Mouse (Mus musculus) frontal cortex, postnatal 25 days (tissue): Measurements from ENCODE around the gene Syt8.
A peak's percentile ranks its signal among the peaks of the same experiment; 100 is the strongest.
"Not testable (repeated sequence)": the region's sequence is repeated elsewhere in the genome, so short reads cannot be mapped to it uniquely, and the experiment has no call there.

Experiments used
- DNase-seq, 2 experiments: peaks; one replicate each; pipeline ENCODE4 v3.0.0; 2022; ENCODE audit warnings: low spot score in 2 of 2

Gene Syt8

GRCm38 (mm10) chr7:142434137-142434865, at the start of gene Syt8:
TSS of gene Syt8 (plus strand) at chr7:142434850.
- DNase-seq, result no peak

- DNase-seq, result no peak
Measured at GRCm38 (mm10) chr7:142385742-142386403, 48.8 kb upstream of the Syt8 start.

- DNase-seq, result no peak
Measured at GRCm38 (mm10) chr7:142386621-142387201, 47.9 kb upstream of the Syt8 start.

- DNase-seq, result peak; percentile 91 to 95
Measured at GRCm38 (mm10) chr7:142387419-142388148, 47.1 kb upstream of the Syt8 start, which contains the start of gene Ctsd. TSS of gene Ctsd (minus strand) at chr7:142388038.

GRCm38 (mm10) chr7:142388198-142388597, 46.5 kb upstream of the Syt8 start:
- no peak for DNase-seq

GRCm38 (mm10) chr7:142388740-142389139, 45.9 kb upstream of the Syt8 start:
- no peak for DNase-seq

- no peak for DNase-seq
Measured at GRCm38 (mm10) chr7:142389961-142390650, 44.5 kb upstream of the Syt8 start.

GRCm38 (mm10) chr7:142391108-142391507, 43.5 kb upstream of the Syt8 start:
- DNase-seq, result no peak

GRCm38 (mm10) chr7:142391609-142392008, 43.0 kb upstream of the Syt8 start:
- DNase-seq, result no peak

- no peak for DNase-seq
Measured at GRCm38 (mm10) chr7:142393191-142393590, 41.5 kb upstream of the Syt8 start.

- DNase-seq, result no peak
Measured at GRCm38 (mm10) chr7:142394261-142395190, 40.1 kb upstream of the Syt8 start.

GRCm38 (mm10) chr7:142395472-142395871, 39.2 kb upstream of the Syt8 start:
- no peak for DNase-seq

- DNase-seq, result no peak
Measured at GRCm38 (mm10) chr7:142396611-142397010, 38.0 kb upstream of the Syt8 start.

- no peak for DNase-seq
Measured at GRCm38 (mm10) chr7:142398052-142398451, 36.6 kb upstream of the Syt8 start.

GRCm38 (mm10) chr7:142399250-142399649, 35.4 kb upstream of the Syt8 start:
- no peak for DNase-seq

GRCm38 (mm10) chr7:142400112-142400749, 34.4 kb upstream of the Syt8 start:
- DNase-seq, result no peak

- DNase-seq, result no peak
Measured at GRCm38 (mm10) chr7:142400750-142401142, 33.9 kb upstream of the Syt8 start.

GRCm38 (mm10) chr7:142403591-142403990, 31.1 kb upstream of the Syt8 start:
- DNase-seq, result no peak

- DNase-seq, result not testable (repeated sequence)
Measured at GRCm38 (mm10) chr7:142405134-142405533, 29.5 kb upstream of the Syt8 start.

GRCm38 (mm10) chr7:142407935-142408334, 26.7 kb upstream of the Syt8 start:
- no peak for DNase-seq
